Mouse (Mus musculus): ENCODE data around the gene Crhr2. TPM values are rescaled to one million over a fixed set of nuclear protein-coding genes. Genes with fewer than 3 reads are reported as not detected.

Gene Crhr2
- total and polyA plus RNA-seq, 3 experiments: not detected

DNA sequence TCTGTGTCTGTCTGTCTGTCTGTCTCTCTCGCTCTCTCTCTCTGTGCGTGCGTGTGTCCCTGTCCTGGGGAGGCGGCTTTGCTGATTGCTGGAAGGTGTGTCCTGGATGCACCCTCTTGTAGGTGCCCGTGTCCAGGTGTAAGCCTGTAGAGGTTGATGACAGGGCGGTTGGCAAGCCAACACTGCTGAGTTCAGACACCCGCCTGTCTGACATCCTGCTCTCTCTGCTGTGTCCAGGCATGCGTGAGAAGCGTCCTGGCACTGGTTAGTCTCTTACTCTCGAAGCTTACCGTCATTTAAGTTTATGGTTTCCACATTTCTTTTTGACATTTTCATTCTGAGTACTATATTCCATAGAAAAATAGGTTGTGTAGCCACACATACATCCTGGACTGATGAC is 71.5 kb downstream of the Crhr2 start:
- Histone ChIP-seq H3K27me3 (replicated peaks) (no peaks in the 10 kb centered on the region), H3K4me3 (replicated peaks in 1 of 3; ENCODE audit: low read depth in 2 of 3, low read length in 2 of 3, poor library complexity in 1 of 3) (no peak overlapping the region), H3K79me2 (replicated peaks; ENCODE audit: control insufficient read depth, extremely low read depth, insufficient read depth, poor library complexity, severe bottlenecking) (peaks cover 10% of the 10 kb centered on the region), H3K9me3 (replicated peaks; ENCODE audit: low read length) (no peaks in the 10 kb centered on the region), H3K4me1 (ENCODE audit: control insufficient read depth in 1 of 2, insufficient read depth in 2 of 2) (peaks cover 7 to 21% of the 10 kb centered on the region in 2 experiments), H3K27ac (ENCODE audit: insufficient read depth, low read depth) (no peak overlapping the region), H3K4me2 (ENCODE audit: insufficient read depth, low read depth, poor library complexity, severe bottlenecking) (no peak overlapping the region), H3K36me3 (replicated peaks in 1 of 2; ENCODE audit: control insufficient read depth in 1 of 2, insufficient read depth in 1 of 2, low read length in 1 of 2) (peaks cover 80 to 98% of the 10 kb centered on the region in 2 experiments), H3K9ac (ENCODE audit: insufficient read depth, low read depth) (no peak overlapping the region)
- no peak for TF ChIP-seq ETS1 (conservative IDR thresholded peaks at IDR 0.05; ENCODE audit: low read depth, low read length)
- TF ChIP-seq BHLHE40 (IDR thresholded peaks at IDR 0.05; ENCODE audit: low read depth, low read length): no peak
- TF ChIP-seq NRF1 (IDR thresholded peaks at IDR 0.05; ENCODE audit: low read depth, low read length): no peak
- TF ChIP-seq KAT2A (IDR thresholded peaks at IDR 0.05; ENCODE audit: insufficient replicate concordance, low read length): no peak
- no peak for TF ChIP-seq CHD2 (IDR thresholded peaks at IDR 0.05; ENCODE audit: low read length)
- TF ChIP-seq ZMIZ1 (IDR thresholded peaks at IDR 0.05; ENCODE audit: low read depth, low read length): no peak
- TF ChIP-seq NELFE (IDR thresholded peaks at IDR 0.05; ENCODE audit: low read depth, low read length): no peak
- TF ChIP-seq HCFC1 (IDR thresholded peaks at IDR 0.05; ENCODE audit: low read depth, low read length): no peak
- no peak for TF ChIP-seq SMC3 (IDR thresholded peaks at IDR 0.05; ENCODE audit: low read depth, low read length)
- no peak for TF ChIP-seq ZNF384 (IDR thresholded peaks at IDR 0.05; ENCODE audit: low read depth, low read length)
- no peak for TF ChIP-seq GABPA (IDR thresholded peaks at IDR 0.05; ENCODE audit: insufficient replicate concordance, low read depth, low read length)
- TF ChIP-seq POLR2AphosphoS2 (IDR thresholded peaks at IDR 0.05; ENCODE audit: low read depth, low read length): no peak
- DNase-seq (ENCODE audit: extremely low read depth): no peak
- in situ Hi-C loops (cut with MboI; ENCODE audit: low pct_ligation_motif_present, low pct_unique_long_range_greater_than_20kb, low sequenced_read_pairs): no loop called here
- dilution Hi-C loops (cut with MboI; ENCODE audit: extremely low pct_ligation_motif_present, extremely low pct_unique_long_range_greater_than_20kb, low sequenced_read_pairs): no loop called here

DNA sequence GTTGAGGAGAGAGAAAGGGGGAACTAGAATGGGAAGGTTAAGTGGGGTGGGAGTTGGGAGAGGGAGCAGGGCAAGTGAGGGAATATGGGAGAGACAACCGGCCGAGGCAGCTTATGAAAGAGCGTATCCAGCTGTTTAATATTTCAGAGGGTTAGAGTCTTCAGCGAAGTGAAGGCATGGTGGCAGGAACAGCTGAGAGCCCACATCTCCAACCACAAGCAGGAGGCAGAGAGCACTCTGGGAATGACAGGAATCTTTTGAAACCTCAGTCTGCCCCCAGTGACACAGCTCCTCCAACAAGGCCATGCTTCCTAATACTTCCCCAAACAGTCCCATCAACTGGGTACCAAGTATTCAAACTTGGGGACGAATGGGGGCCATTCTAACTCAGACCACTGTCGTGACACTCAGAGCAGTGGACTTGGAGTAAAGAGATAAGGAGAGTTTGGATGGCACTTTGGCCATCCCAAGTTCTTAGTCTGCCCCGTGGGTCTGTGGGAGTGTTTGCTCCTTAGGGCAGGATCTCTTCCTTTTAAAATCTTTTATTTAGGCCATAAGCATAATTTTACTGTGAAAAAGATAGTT is 72.5 kb downstream of the Crhr2 start:
- TF ChIP-seq GABPA (IDR thresholded peaks at IDR 0.05; ENCODE audit: insufficient replicate concordance, low read depth, low read length): no peak
- TF ChIP-seq ELF1 (IDR thresholded peaks at IDR 0.05; ENCODE audit: low read depth, low read length): no peak
- no peak for TF ChIP-seq MEF2A (IDR thresholded peaks at IDR 0.05; ENCODE audit: borderline replicate concordance, low read depth, low read length)
- no peak for TF ChIP-seq RCOR1 (conservative IDR thresholded peaks at IDR 0.05; ENCODE audit: low read depth, low read length)
- TF ChIP-seq TCF12 (IDR thresholded peaks at IDR 0.05; ENCODE audit: low read depth, low read length): no peak
- TF ChIP-seq POLR2A (IDR thresholded peaks at IDR 0.05; ENCODE audit: low read depth, low read length): 0 out of 2 replicates have a peak, but pooled peaks have one; percentile 11
- TF ChIP-seq MAFK (IDR thresholded peaks at IDR 0.05; ENCODE audit: insufficient replicate concordance, low read length): no peak
- TF ChIP-seq EP300 (IDR thresholded peaks at IDR 0.05; ENCODE audit: low read length): no peak
- Histone ChIP-seq H3K9ac (ENCODE audit: insufficient read depth, low read depth) (no peak overlapping the region), H3K4me1 (ENCODE audit: control insufficient read depth in 1 of 2, insufficient read depth in 2 of 2) (peaks cover 10 to 30% of the 10 kb centered on the region in 2 experiments), H3K27ac (ENCODE audit: insufficient read depth, low read depth) (no peak overlapping the region), H3K4me3 (replicated peaks in 1 of 3; ENCODE audit: low read depth in 2 of 3, low read length in 2 of 3, poor library complexity in 1 of 3) (no peak overlapping the region), H3K79me2 (replicated peaks; ENCODE audit: control insufficient read depth, extremely low read depth, insufficient read depth, poor library complexity, severe bottlenecking) (peaks cover 14% of the 10 kb centered on the region), H3K27me3 (replicated peaks) (no peaks in the 10 kb centered on the region), H3K9me3 (replicated peaks; ENCODE audit: low read length) (no peaks in the 10 kb centered on the region), H3K36me3 (replicated peaks in 1 of 2; ENCODE audit: control insufficient read depth in 1 of 2, insufficient read depth in 1 of 2, low read length in 1 of 2) (peaks cover 80 to 98% of the 10 kb centered on the region in 2 experiments), H3K4me2 (ENCODE audit: insufficient read depth, low read depth, poor library complexity, severe bottlenecking) (no peak overlapping the region)
- dilution Hi-C loops (cut with MboI; ENCODE audit: extremely low pct_ligation_motif_present, extremely low pct_unique_long_range_greater_than_20kb, low sequenced_read_pairs) (no loop called here), in situ Hi-C loops (cut with MboI; ENCODE audit: low pct_ligation_motif_present, low pct_unique_long_range_greater_than_20kb, low sequenced_read_pairs) (no loop called here)
- no peak for DNase-seq (ENCODE audit: extremely low read depth)

Data from CH12.LX (cell line).